Mouse (Mus musculus): ENCODE data around the gene Nfkb2. TPM values are rescaled to one million over a fixed set of nuclear protein-coding genes. Genes with fewer than 3 reads are reported as not detected.

Gene Nfkb2
- 239 to 257 TPM (median 249 TPM) in 4 replicates for total RNA-seq (2023)

DNA sequence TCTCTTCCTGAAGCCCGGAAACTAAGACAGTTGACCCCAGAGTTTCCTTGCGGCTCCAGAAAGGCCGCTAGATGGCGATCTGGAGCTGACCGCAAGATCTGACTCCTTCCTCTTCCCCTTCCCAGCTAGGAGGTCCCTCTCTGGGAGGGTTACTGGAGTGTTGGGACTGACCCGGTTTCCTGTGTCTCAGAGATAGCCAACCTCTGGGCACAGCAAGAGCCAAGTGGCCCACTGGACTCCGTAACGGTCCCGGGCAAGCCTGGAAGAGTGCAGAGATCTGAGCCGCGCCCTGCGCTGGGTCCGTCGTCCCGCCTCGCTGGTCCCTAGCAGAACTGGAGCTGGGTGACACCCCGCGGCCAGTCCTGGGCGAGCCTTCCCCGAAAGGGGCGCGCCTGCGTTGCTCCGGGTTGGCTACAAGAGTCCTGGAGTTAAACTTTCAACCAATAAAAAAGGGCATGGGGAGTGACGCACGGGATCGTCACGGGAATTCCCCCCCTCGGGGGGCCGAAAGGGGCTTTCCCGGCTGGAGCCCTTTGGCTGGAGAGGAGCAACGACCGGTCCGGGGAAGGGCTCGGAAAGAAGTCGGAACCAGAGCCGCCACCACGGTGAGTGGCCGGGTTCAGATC is at the start of gene Nfkb2:
Nfkb2 (plus strand) TSS at position 105 of the 626 bp plus-strand sequence.

DNA sequence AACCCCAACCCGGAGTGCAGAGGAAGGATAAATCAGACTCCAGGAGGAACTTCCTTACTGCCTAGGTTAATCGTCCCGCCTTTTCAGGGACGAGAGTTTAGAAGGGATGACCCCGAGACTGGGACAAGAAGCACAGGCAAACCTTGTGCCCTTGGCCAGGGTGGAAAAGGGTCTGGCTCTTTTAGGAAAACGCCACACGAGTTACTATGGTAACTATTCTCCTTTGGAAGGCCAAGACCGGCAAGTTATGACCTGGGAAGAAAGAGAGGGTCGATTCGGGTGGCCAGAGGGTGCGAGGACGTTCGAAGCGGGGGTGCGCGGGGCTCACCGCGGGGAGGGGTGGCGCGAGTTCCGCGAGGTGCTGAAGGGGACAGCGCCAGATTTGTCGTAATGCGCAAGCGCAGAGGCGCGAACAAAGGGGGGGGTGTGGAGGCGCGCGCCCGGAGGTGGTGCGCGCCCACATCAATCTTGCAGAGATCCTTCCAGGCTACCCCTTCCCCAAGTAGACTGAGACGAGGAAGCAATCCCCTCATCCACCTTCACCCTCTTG is 22.7 kb downstream of the Nfkb2 start, which contains the start of gene Psd:
Psd (minus strand) TSS at position 401 of the 550 bp plus-strand sequence.

DNA sequence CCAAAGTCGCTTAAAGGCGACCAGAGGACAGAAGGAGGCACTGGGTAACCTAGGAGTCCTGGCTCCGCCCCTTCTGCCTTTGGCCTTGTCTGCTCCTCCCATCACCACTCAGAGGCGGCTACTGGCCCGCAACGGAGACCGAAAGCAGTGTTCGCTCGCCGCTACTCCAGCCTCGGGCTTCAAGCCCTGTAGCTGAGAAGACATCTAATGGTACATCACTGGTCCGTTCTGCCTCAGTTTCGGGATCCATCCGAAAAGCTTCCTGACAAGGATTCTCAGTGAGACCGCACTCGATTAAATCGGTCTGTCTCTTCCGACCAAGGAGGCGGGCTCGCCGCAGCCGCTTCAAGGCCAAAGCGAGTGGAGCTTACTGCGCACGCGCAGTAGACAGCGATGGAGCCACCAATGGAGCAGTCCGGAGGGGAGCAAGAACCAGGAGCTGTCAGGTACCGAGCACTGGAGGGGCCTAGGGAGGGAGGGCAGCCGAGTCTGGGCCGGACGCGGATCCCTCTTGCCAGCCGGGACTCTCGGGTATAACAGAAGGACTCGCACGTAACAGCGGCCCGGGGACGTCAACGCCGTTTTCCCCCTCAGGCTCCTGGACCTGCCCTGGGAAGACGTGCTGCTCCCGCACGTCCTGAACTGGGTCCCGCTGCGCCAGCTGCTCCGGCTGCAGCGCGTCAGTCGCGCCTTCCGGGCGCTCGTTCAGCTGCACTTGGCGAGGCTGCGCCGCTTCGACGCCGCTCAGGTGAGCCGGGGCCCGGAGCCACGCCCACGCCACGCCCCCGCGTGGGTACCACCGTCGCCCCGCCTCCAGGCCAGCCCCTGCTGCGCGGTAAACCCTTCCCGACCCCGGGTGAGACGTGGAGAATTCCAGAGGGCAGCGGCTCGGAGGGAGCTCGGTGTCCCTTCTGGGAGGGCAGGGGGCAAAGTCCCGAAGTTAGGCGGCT is 24.2 kb downstream of the Nfkb2 start, which contains the start of gene Fbxl15:
Fbxl15 (plus strand) TSS at position 104 of the 950 bp plus-strand sequence.

DNA sequence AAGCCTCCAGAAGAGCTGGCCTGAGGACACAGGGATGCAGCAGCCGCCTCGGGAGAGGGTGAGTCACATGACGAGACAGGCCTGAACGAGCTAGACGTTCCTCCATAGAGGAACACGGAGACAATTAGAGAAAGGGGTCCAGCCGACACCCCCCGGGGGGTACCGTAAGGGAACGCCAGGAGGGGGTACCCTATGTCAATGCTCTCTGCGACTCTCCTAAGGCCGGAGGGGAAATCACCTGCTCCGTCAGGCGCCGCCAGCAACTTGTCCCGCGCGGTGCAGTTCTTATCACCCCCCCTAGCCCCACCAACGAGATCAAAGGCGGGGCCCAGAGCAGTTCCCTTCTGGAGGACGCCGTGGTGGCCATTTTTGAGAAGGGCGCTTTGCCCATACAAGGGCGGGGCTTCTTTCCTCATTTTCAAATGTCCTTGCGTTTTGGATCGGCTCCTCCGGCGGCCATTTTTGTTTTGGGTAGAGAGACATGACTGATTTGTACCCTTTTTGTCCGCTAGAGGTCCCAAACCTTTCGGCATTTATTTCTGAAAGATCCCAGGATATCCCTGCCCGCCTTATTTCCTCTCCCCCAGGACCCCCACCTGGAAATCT is 34.3 kb downstream of the Nfkb2 start, which contains the start of gene Cuedc2:
Cuedc2 (minus strand) TSS at position 372 of the 606 bp plus-strand sequence.

DNA sequence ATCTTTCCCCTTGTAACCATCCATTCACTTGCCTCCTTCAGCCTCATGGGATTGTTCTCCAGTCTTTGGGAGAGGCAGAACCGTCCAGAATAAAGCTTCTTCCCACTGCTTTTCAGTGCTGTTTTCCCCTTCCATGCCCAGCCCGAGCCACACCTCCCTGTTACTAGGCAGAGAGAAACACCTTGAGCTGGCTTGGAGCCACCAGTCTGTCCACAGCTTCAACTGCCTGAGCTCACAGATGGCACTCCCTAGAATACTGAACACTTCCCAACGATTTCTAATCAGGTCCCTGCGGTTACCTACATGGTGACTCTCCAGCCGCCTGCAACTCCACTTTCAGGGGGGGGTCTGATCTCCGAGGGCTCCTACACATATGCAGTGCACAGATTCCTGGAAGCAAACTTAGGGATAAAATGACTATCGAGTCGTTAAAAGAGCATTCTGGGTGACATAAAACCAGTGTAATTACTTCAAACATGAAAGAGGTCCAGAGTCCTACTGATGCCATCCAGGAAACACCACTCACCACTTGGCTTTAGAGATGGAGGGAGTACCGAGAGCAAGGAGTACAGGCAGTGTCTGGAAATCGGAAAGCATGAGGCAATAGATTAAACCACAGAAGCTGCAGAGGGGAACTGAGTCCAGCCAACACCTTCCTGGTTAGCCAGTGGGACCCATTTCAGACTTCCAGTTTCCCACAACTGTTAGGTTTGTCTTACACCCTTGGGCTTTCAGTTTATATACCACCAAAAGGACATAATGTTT is 46.2 kb downstream of the Nfkb2 start, which contains the start of gene 2310034G01Rik:
2310034G01Rik (minus strand) TSS at position 135 of the 765 bp plus-strand sequence.

Other genes with a start within 250 kb of the Nfkb2 start
- 84.7 to 96.1 TPM (median 89.8 TPM) in 4 replicates for gene Nolc1, start 228.5 kb upstream of the Nfkb2 start, total RNA-seq (2023)
- gene Elovl3, start 172.4 kb upstream of the Nfkb2 start, total RNA-seq (2023) = not detected in 4 replicates
- gene Pitx3, start 156.0 kb upstream of the Nfkb2 start, total RNA-seq (2023) = not detected in 4 replicates
- 121 to 133 TPM (median 123 TPM) in 4 replicates for gene Gbf1, start 151.8 kb upstream of the Nfkb2 start, total RNA-seq (2023)
- gene Psd, start 22.8 kb downstream of the Nfkb2 start, total RNA-seq (2023) = 0.35 to 1.3 TPM (median 0.73 TPM) in 4 replicates
- 3.6 to 6.8 TPM (median 5.7 TPM) in 4 replicates for gene Fbxl15, start 23.9 kb downstream of the Nfkb2 start, total RNA-seq (2023)
- 60.0 to 65.8 TPM (median 60.6 TPM) in 4 replicates for gene Cuedc2, start 34.4 kb downstream of the Nfkb2 start, total RNA-seq (2023)
- gene Mfsd13a, start 36.8 kb downstream of the Nfkb2 start, total RNA-seq (2023) = 0.34 to 1.0 TPM (median 0.60 TPM) in 4 replicates
- gene 2310034G01Rik, start 46.0 kb downstream of the Nfkb2 start, total RNA-seq (2023) = not detected in 4 replicates
- 88.3 to 94.3 TPM (median 92.1 TPM) in 4 replicates for gene Actr1a, start 91.4 kb downstream of the Nfkb2 start, total RNA-seq (2023)
- gene Sufu, start 92.6 kb downstream of the Nfkb2 start, total RNA-seq (2023) = 41.1 to 44.3 TPM (median 42.4 TPM) in 4 replicates
- gene Trim8, start 197.4 kb downstream of the Nfkb2 start, total RNA-seq (2023) = 63.7 to 71.2 TPM (median 66.7 TPM) in 4 replicates